17 mouse cellular contexts compared by ENCODE assay signal in the genomic region with DNA sequence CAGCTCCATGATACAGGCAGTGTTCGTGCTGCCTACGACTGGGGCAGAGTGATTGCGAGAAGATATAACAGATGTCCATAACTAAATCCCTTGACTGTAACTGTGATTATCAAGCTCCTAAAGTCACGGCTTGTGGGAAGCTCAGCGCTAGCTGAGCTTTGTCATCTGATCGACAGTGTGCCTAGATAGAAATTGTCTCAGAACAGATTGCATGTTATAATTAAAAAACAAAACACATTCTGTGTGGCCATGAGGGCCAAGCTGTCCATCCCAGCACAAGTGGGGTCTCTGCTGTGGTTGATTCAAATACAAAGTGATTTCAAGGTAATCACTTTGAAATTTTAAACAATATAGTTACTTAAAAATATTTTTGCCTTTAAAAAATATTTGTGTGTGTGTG. TPM values are rescaled to one million over a fixed set of nuclear protein-coding genes. Genes with fewer than 3 reads are reported as not detected.
"Had no signal": no experiment of that assay in that cellular context is flagged by ENCODE, and none has a peak within 500 bp of the region (broad histone marks: within the 10 kb centered on the region; RNA-seq: fewer than 3 reads in every experiment).

No protein-coding gene starts in this region.

- H3K4me3 ChIP-seq: neural tube, embryonic 13.5 days; neural tube, embryonic 15.5 days; stomach, embryonic 15.5 days had no signal

- H3K9ac ChIP-seq: neural tube, embryonic 13.5 days; neural tube, embryonic 15.5 days; stomach, embryonic 15.5 days had no signal

- H3K27me3 ChIP-seq: neural tube, embryonic 13.5 days; neural tube, embryonic 15.5 days; stomach, embryonic 15.5 days had no signal

- H3K27ac ChIP-seq: neural tube, embryonic 13.5 days; neural tube, embryonic 15.5 days; stomach, embryonic 15.5 days; stomach, postnatal 0 days had no signal

- DNase-seq: retina, postnatal 1 day; right cerebral cortex, adult 18-20 months; right cerebral cortex, postnatal 14 days; right cerebral cortex, postnatal 25 days; right cerebral cortex, postnatal 4 days; spleen, adult 18-20 months; thymus, adult 18-20 months; thymus, adult 2 months; thymus, postnatal 14 days; thymus, postnatal 25 days; thymus, postnatal 36 days; thymus, postnatal 4 days had no signal

- H3K9me3 ChIP-seq: neural tube, embryonic 13.5 days; neural tube, embryonic 15.5 days; stomach, embryonic 15.5 days had no signal

- H3K36me3 ChIP-seq: neural tube, embryonic 13.5 days; stomach, embryonic 15.5 days had no signal

- H3K4me2 ChIP-seq: neural tube, embryonic 13.5 days; neural tube, embryonic 15.5 days; stomach, embryonic 15.5 days had no signal

- H3K4me1 ChIP-seq: stomach, embryonic 15.5 days had no signal

RNA-seq across cellular contexts. Expression of gene Dclk3, which starts 26.8 kb away (rescaled TPM):
- total RNA-seq: neutrophil, adult 5-6 weeks had no signal
